Mouse (Mus musculus): Measurements from ENCODE around the gene Gm21904. TPM values are rescaled to one million over a fixed set of nuclear protein-coding genes. Genes with fewer than 3 reads are reported as not detected.

Gm21904 gene
- not detected for polyA plus RNA-seq (2017; shearing (Covaris generic))

GRCm38 (mm10) chrY:17846166-17846565 is at the start of gene Gm21904:
Gene Gm21904 (minus strand): TSS chrY:17846266.

GRCm38 (mm10) chrY:17874441-17874840 is 28.4 kb upstream of the Gm21904 start, which contains the start of the genes Gm20772 and Gm20831:
Gene Gm20772 (plus strand): TSS chrY:17874741.
Gene Gm20831 (plus strand): TSS chrY:17874741.

Other genes starting within 250 kb of the Gm21904 start
- under 1 TPM in 1 of 2 experiments, not detected in 1; 0.51 TPM for gene Gm20772, start 28.5 kb upstream of the Gm21904 start, polyA plus RNA-seq (2017; shearing (Covaris generic))
- not detected for gene Gm20831, start 28.5 kb upstream of the Gm21904 start, polyA plus RNA-seq (2017; shearing (Covaris generic))
- gene Srsy, start 91.1 kb upstream of the Gm21904 start, polyA plus RNA-seq (2017; shearing (Covaris generic)) = not detected
- gene Gm21764, start 215.5 kb upstream of the Gm21904 start, polyA plus RNA-seq (2017; shearing (Covaris generic)) = not detected
- gene Ssty1, start 242.8 kb upstream of the Gm21904 start, polyA plus RNA-seq (2017; shearing (Covaris generic)) = not detected

Measured in inflammation-experienced regulatory T-cells (primary cell).